Mouse (Mus musculus) megakaryocyte, embryonic 14.5 days (primary cell): Measurements from ENCODE around the gene Plch2.

Source experiments
- FLI1 ChIP-seq: IDR thresholded peaks from 2 replicates; pipeline ENCODE4 v1.6.1; 2012; ENCODE audit warnings: low read length, inconsistent platforms, mixed read lengths
- GATA1 ChIP-seq: IDR thresholded peaks from 3 replicates; pipeline ENCODE4 v1.6.1; 2012; ENCODE audit warnings: mixed read lengths, low read length, inconsistent platforms, borderline replicate concordance

DNA sequence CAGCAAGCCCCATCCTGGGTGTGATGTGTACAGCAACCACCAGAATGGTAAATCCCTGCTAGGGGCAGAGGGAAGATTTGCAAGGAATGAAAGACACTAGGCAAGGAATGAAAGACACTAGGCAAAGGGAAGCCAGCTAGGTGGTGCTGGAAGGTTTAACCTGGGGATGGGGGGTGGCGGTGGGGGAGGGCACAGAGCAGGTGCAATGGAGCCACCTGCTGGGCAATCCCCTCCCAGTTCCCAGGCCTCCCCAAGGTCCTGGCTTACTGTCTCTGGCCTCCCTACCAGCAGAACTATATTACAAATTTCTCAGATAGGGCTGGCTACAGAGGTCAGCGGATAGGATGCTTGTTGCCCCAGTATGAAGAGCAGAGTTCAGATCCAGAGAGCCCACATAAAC is 7.9 kb upstream of the Plch2 start:
- TF ChIP-seq GATA1 (no peak), FLI1 (no peak)
